Mouse (Mus musculus) kidney, embryonic 15.5 days (tissue): ENCODE measurements around the gene Klhl24. TPM values are rescaled to one million over a fixed set of nuclear protein-coding genes. Genes with fewer than 3 reads are reported as not detected.
A peak's percentile ranks its signal among the peaks of the same experiment; 100 is the strongest.

ENCODE experiments used
- ATAC-seq: fragments of 200-750 bp; cut with Nextera tagmentation; replicated peaks from 2 replicates; pipeline ENCODE4 v1.8.0; 2017; ENCODE audit warnings: moderate TSS enrichment; ENCODE audit not compliant: low FRiP score
- H3K27ac ChIP-seq: fragments of 300-500 bp; sonication (generic); 2 replicates; pipeline ENCODE4 v1.5.1; 2015; ENCODE audit warnings: mild to moderate bottlenecking, inconsistent platforms
- H3K27me3 ChIP-seq: fragments of 300-500 bp; sonication (generic); 2 replicates; pipeline ENCODE4 v1.6.1; 2015; ENCODE audit warnings: inconsistent platforms
- H3K36me3 ChIP-seq: fragments of 300-500 bp; sonication (generic); 2 replicates; pipeline ENCODE4 v1.6.1; 2015; ENCODE audit warnings: inconsistent platforms
- H3K4me1 ChIP-seq: fragments of 300-500 bp; sonication (generic); 2 replicates; pipeline ENCODE4 v1.6.1; 2015; ENCODE audit warnings: inconsistent platforms
- H3K4me2 ChIP-seq: fragments of 300-500 bp; sonication (generic); 2 replicates; pipeline ENCODE4 v1.6.1; 2015; ENCODE audit warnings: moderate library complexity, mild to moderate bottlenecking, inconsistent platforms
- H3K4me3 ChIP-seq: fragments of 300-500 bp; sonication (generic); replicated peaks from 2 replicates; pipeline ENCODE4 v1.5.1; 2015; ENCODE audit warnings: mild to moderate bottlenecking, inconsistent platforms
- H3K9ac ChIP-seq: fragments of 300-500 bp; sonication (generic); 2 replicates; pipeline ENCODE4 v1.6.1; 2015; ENCODE audit warnings: mild to moderate bottlenecking, inconsistent platforms
- H3K9me3 ChIP-seq: fragments of 300-500 bp; sonication (generic); replicated peaks from 2 replicates; pipeline ENCODE4 v1.6.1; 2016; ENCODE audit warnings: inconsistent platforms
- WGBS: fragments of 180-500 bp; shearing (Covaris S2); methylation state at CpG from one replicate; pipeline ENCODE4 v1.1.7; 2015; ENCODE audit warnings: mixed read lengths; 5-methylcytosine and 5-hydroxymethylcytosine counted together
- polyA plus RNA-seq: library from polyadenylated mRNA; unstranded; fragments of >200 nt; fragmentation: Nextera tagmentation; extraction: Ambion mirVana; gene quantifications from 2 replicates; pipeline ENCODE4 v1.2.1, GENCODE M21; 2015

Klhl24 gene
- polyA plus RNA-seq = 32.2 and 33.6 TPM in 2 replicates

- Histone ChIP-seq H3K36me3 (0 out of 2 replicates have a peak, but pooled peaks cover 5% of the 10 kb centered on the region), H3K4me2 (peak within 1 kb of the TSS; percentile 54), H3K9me3 (no peaks in the 10 kb centered on the region), H3K27me3 (no peaks in the 10 kb centered on the region), H3K27ac (peak within 1 kb of the TSS; percentile 99), H3K4me1 (peaks cover 9% of the 10 kb centered on the region; the same call in 1 of the 2 replicates), H3K9ac (peak within 1 kb of the TSS; percentile 95), H3K4me3 (peak within 1 kb of the TSS; percentile 99)
- peak; percentile 95 for ATAC-seq
- WGBS = 1% methylated on average over 29 of the region's 29 CpGs
These were observed at the start of gene Klhl24 for GRCm38 (mm10) chr16:20097069-20097710. Gene Klhl24 (plus strand): TSS chr16:20097542.

GRCm38 (mm10) chr16:20052655-20053054 lies 44.7 kb upstream of the Klhl24 start:
- no peak for ATAC-seq
- no peaks in the 10 kb centered on the region for H3K36me3 ChIP-seq
- no peak overlapping the region for H3K27ac ChIP-seq
- no peaks in the 10 kb centered on the region for H3K4me1 ChIP-seq
- no peak overlapping the region for H3K4me3 ChIP-seq
- no peak overlapping the region for H3K9ac ChIP-seq
- no peak overlapping the region for H3K4me2 ChIP-seq
- no peaks in the 10 kb centered on the region for H3K27me3 ChIP-seq
- H3K9me3 ChIP-seq = no peaks in the 10 kb centered on the region
- 87% methylated on average over 3 of the region's 3 CpGs for WGBS

GRCm38 (mm10) chr16:20072770-20073169 lies 24.6 kb upstream of the Klhl24 start:
- peak; percentile 73 for ATAC-seq
- Histone ChIP-seq H3K27me3 (no peaks in the 10 kb centered on the region), H3K4me2 (no peak overlapping the region), H3K4me3 (no peak overlapping the region), H3K9ac (no peak overlapping the region), H3K27ac (no peak overlapping the region), H3K9me3 (no peaks in the 10 kb centered on the region), H3K36me3 (no peaks in the 10 kb centered on the region), H3K4me1 (no peaks in the 10 kb centered on the region)
- WGBS = 17% methylated on average over 1 of the region's 1 CpGs

- Histone ChIP-seq H3K9me3 (no peaks in the 10 kb centered on the region), H3K4me1 (no peaks in the 10 kb centered on the region), H3K27me3 (no peaks in the 10 kb centered on the region), H3K36me3 (no peaks in the 10 kb centered on the region), H3K4me3 (no peak overlapping the region), H3K9ac (no peak overlapping the region), H3K4me2 (no peak overlapping the region), H3K27ac (no peak overlapping the region)
- no peak for ATAC-seq
- WGBS = 74% methylated on average over 1 of the region's 1 CpGs
These were observed 20.7 kb upstream of the Klhl24 start for GRCm38 (mm10) chr16:20076675-20077074.

GRCm38 (mm10) chr16:20080271-20080670 lies 17.1 kb upstream of the Klhl24 start:
- no peaks in the 10 kb centered on the region for H3K9me3 ChIP-seq
- H3K36me3 ChIP-seq = no peaks in the 10 kb centered on the region
- no peak for ATAC-seq
- no peak overlapping the region for H3K27ac ChIP-seq
- no peak overlapping the region for H3K9ac ChIP-seq
- H3K4me1 ChIP-seq = no peaks in the 10 kb centered on the region
- WGBS = 89% methylated on average over 3 of the region's 3 CpGs
- H3K4me3 ChIP-seq = no peak overlapping the region
- H3K27me3 ChIP-seq = no peaks in the 10 kb centered on the region
- no peak overlapping the region for H3K4me2 ChIP-seq

GRCm38 (mm10) chr16:20084623-20085022 lies 12.7 kb upstream of the Klhl24 start:
- H3K9me3 ChIP-seq = no peaks in the 10 kb centered on the region
- H3K36me3 ChIP-seq = no peaks in the 10 kb centered on the region
- no peak overlapping the region for H3K9ac ChIP-seq
- ATAC-seq = no peak
- no peak overlapping the region for H3K27ac ChIP-seq
- H3K4me3 ChIP-seq = no peak overlapping the region
- no peaks in the 10 kb centered on the region for H3K4me1 ChIP-seq
- WGBS = 91% methylated on average over 1 of the region's 1 CpGs
- no peak overlapping the region for H3K4me2 ChIP-seq
- no peaks in the 10 kb centered on the region for H3K27me3 ChIP-seq

- no peak for ATAC-seq
- no peak overlapping the region for H3K9ac ChIP-seq
- no peak overlapping the region for H3K4me3 ChIP-seq
- H3K4me2 ChIP-seq = no peak overlapping the region
- H3K4me1 ChIP-seq = no peaks in the 10 kb centered on the region
- H3K27me3 ChIP-seq = no peaks in the 10 kb centered on the region
- no peaks in the 10 kb centered on the region for H3K36me3 ChIP-seq
- 89% methylated on average over 5 of the region's 5 CpGs for WGBS
- H3K9me3 ChIP-seq = no peaks in the 10 kb centered on the region
- H3K27ac ChIP-seq = no peak overlapping the region
These were observed 12.0 kb upstream of the Klhl24 start for GRCm38 (mm10) chr16:20085250-20085905.

- ATAC-seq = no peak
- no peaks in the 10 kb centered on the region for H3K4me1 ChIP-seq
- H3K9me3 ChIP-seq = no peaks in the 10 kb centered on the region
- no peak overlapping the region for H3K4me2 ChIP-seq
- H3K27me3 ChIP-seq = no peaks in the 10 kb centered on the region
- H3K27ac ChIP-seq = no peak overlapping the region
- H3K36me3 ChIP-seq = no peaks in the 10 kb centered on the region
- no peak overlapping the region for H3K4me3 ChIP-seq
- WGBS = 86% methylated on average over 5 of the region's 5 CpGs
- no peak overlapping the region for H3K9ac ChIP-seq
These were observed 10.4 kb upstream of the Klhl24 start for GRCm38 (mm10) chr16:20086976-20087375.

GRCm38 (mm10) chr16:20089636-20090035 lies 7.7 kb upstream of the Klhl24 start:
- Histone ChIP-seq H3K27me3 (no peaks in the 10 kb centered on the region), H3K9me3 (no peaks in the 10 kb centered on the region), H3K9ac (no peak overlapping the region), H3K36me3 (no peaks in the 10 kb centered on the region), H3K4me2 (no peak overlapping the region), H3K4me3 (no peak overlapping the region), H3K4me1 (no peaks in the 10 kb centered on the region), H3K27ac (no peak overlapping the region)
- WGBS = 92% methylated on average over 3 of the region's 3 CpGs
- ATAC-seq = no peak

GRCm38 (mm10) chr16:20090921-20091575 lies 6.3 kb upstream of the Klhl24 start:
- Histone ChIP-seq H3K9me3 (no peaks in the 10 kb centered on the region), H3K4me3 (no peak overlapping the region), H3K4me2 (no peak overlapping the region), H3K27me3 (no peaks in the 10 kb centered on the region), H3K36me3 (no peaks in the 10 kb centered on the region), H3K27ac (no peak overlapping the region), H3K4me1 (no peaks in the 10 kb centered on the region), H3K9ac (no peak overlapping the region)
- no peak for ATAC-seq
- WGBS = 19% methylated on average over 5 of the region's 5 CpGs

- Histone ChIP-seq H3K27ac (no peak overlapping the region), H3K36me3 (0 out of 2 replicates have a peak, but pooled peaks cover 3% of the 10 kb centered on the region), H3K4me2 (no peak overlapping the region), H3K4me1 (peaks cover 9% of the 10 kb centered on the region; the same call in 1 of the 2 replicates), H3K4me3 (no peak overlapping the region), H3K9ac (no peak overlapping the region), H3K9me3 (no peaks in the 10 kb centered on the region), H3K27me3 (no peaks in the 10 kb centered on the region)
- 71% methylated on average over 2 of the region's 2 CpGs for WGBS
- no peak for ATAC-seq
These were observed 1.4 kb upstream of the Klhl24 start for GRCm38 (mm10) chr16:20095966-20096365.

GRCm38 (mm10) chr16:20097711-20098374 lies 501 bp downstream of the Klhl24 start:
- peak; percentile 95 for ATAC-seq
- H3K4me1 ChIP-seq = peaks cover 9% of the 10 kb centered on the region; the same call in 1 of the 2 replicates
- peak overlapping the region; percentile 95 for H3K9ac ChIP-seq
- H3K36me3 ChIP-seq = peaks cover 11% of the 10 kb centered on the region; the same call in 1 of the 2 replicates
- H3K9me3 ChIP-seq = no peaks in the 10 kb centered on the region; the same call in 1 of the 2 replicates
- peak overlapping the region; percentile 99 for H3K4me3 ChIP-seq
- H3K27ac ChIP-seq = peak overlapping the region; percentile 99
- no peaks in the 10 kb centered on the region for H3K27me3 ChIP-seq
- under 1% methylated on average over 61 of the region's 61 CpGs for WGBS
- peak overlapping the region; percentile 54 for H3K4me2 ChIP-seq
